Mouse (Mus musculus) hindbrain, embryonic 13.5 days (tissue): ENCODE measurements around the gene Olfr1381. TPM values are rescaled to one million over a fixed set of nuclear protein-coding genes. Genes with fewer than 3 reads are reported as not detected.
"Not testable (repeated sequence)": the region's sequence is repeated elsewhere in the genome, so short reads cannot be mapped to it uniquely, and the experiment has no call there.

Experiments used
- ATAC-seq: fragments of 200-750 bp; cut with Nextera tagmentation; 2 replicates; pipeline ENCODE4 v1.8.0; 2017; ENCODE audit warnings: moderate TSS enrichment; ENCODE audit not compliant: low FRiP score
- H3K27ac ChIP-seq: fragments of 300-500 bp; sonication (generic); 2 replicates; pipeline ENCODE4 v1.5.1; 2015; ENCODE audit warnings: inconsistent platforms, mild to moderate bottlenecking, moderate library complexity
- H3K27me3 ChIP-seq: fragments of 300-500 bp; sonication (generic); 2 replicates; pipeline ENCODE4 v1.6.1; 2015; ENCODE audit warnings: mild to moderate bottlenecking, inconsistent platforms
- H3K36me3 ChIP-seq: fragments of 300-500 bp; sonication (generic); 2 replicates; pipeline ENCODE4 v1.6.1; 2015; ENCODE audit warnings: mild to moderate bottlenecking, inconsistent platforms
- H3K4me1 ChIP-seq: fragments of 300-500 bp; sonication (generic); replicated peaks from 2 replicates; pipeline ENCODE4 v1.6.1; 2015; ENCODE audit warnings: inconsistent platforms
- H3K4me2 ChIP-seq: fragments of 300-500 bp; sonication (generic); 2 replicates; pipeline ENCODE4 v1.6.1; 2015; ENCODE audit warnings: inconsistent platforms, mild to moderate bottlenecking, moderate library complexity
- H3K4me3 ChIP-seq: fragments of 300-500 bp; sonication (generic); 2 replicates; pipeline ENCODE4 v1.5.1; 2015; ENCODE audit warnings: mild to moderate bottlenecking, inconsistent platforms
- H3K9ac ChIP-seq: fragments of 300-500 bp; sonication (generic); 2 replicates; pipeline ENCODE4 v1.6.1; 2015; ENCODE audit warnings: mild to moderate bottlenecking, inconsistent platforms
- H3K9me3 ChIP-seq: fragments of 300-500 bp; sonication (generic); 2 replicates; pipeline ENCODE4 v1.6.1; 2016; ENCODE audit warnings: inconsistent platforms
- WGBS: fragments of 180-500 bp; shearing (Covaris S2); methylation state at CpG from one replicate; pipeline ENCODE4 v1.1.7; 2015; 5-methylcytosine and 5-hydroxymethylcytosine counted together
- polyA plus RNA-seq: library from polyadenylated mRNA; unstranded; fragments of >200 nt; fragmentation: Nextera tagmentation; extraction: Ambion mirVana; gene quantifications from 2 replicates; pipeline ENCODE4 v1.2.1, GENCODE M21; 2015

Olfr1381 gene
- not detected in 2 replicates for polyA plus RNA-seq

DNA sequence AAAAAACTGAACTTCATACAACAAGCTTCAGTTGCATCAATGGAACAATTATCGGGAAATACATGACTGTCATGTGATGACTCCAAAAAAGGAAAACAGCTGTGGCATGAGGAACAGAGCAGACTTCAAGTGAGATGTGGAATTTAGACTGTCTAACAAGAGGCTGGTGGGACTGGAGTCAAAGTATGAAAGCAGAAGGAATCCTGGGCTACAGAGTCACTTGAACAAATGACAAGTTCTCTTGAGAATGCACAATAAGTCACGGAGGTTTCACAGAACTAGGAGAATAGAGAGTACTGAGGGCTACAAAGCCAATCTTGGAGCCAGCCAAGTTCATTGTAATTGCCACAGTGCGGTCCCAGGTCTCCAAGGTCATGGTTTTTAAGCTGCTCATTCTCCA is at the start of gene Olfr1381:
Gene Olfr1381 (plus strand): TSS at position 301 of the 400 bp plus-strand sequence.
- 49% methylated on average over 3 of the region's 3 CpGs for WGBS
- H3K27me3 ChIP-seq, H3K4me3 ChIP-seq, H3K27ac ChIP-seq, H3K4me1 ChIP-seq, H3K4me2 ChIP-seq, H3K9ac ChIP-seq, ATAC-seq, H3K36me3 ChIP-seq, H3K9me3 ChIP-seq: not testable (repeated sequence)

DNA sequence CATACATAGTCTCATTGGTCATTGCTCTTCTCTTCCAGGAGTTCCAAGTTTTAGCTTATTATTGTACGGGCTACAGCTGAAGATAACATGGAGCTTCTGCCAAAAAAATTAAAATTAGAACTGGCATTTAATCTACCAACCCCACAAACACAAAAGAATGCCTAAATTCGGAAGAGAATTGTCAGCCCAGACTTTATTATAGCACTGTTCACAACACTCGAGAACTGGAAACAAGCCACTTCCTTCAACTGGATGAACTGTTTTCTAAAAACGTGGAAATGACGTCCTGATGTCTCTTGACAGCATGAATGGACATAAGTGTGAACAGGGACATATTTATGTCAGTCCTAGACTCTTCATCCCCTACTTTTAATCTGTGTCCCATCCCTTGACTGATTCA is 25.2 kb upstream of the Olfr1381 start:
- Histone ChIP-seq H3K4me1 (no peaks in the 10 kb centered on the region), H3K9ac (no peak overlapping the region), H3K9me3 (no peaks in the 10 kb centered on the region), H3K27ac (no peak overlapping the region), H3K27me3 (no peaks in the 10 kb centered on the region), H3K4me2 (no peak overlapping the region), H3K4me3 (no peak overlapping the region), H3K36me3 (no peaks in the 10 kb centered on the region)
- ATAC-seq, result no peak
- WGBS, result 82% methylated on average over 5 of the region's 5 CpGs

DNA sequence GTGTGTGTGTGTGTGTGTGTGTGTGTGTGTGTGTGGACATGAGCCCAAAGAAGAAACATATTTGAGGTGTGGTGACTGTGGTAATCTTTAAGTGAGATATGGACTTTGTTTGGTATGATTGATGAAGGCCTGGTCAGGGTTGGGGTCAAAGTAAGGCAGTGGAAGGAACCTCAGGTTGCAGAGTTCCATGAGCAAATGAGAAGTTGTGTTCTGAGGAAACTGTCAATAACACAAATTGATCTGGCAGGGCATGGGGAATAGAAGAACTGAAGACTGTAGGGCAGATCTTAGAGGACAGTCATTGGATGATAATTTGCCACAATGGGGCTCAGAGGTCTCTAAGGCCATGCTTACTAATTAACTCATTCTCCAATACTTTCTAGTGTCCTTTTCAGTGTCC is 23.9 kb upstream of the Olfr1381 start, which contains the start of gene Olfr1383:
Gene Olfr1383 (plus strand): TSS at position 301 of the 400 bp plus-strand sequence.
- Histone ChIP-seq H3K27ac (no peak within 1 kb of the TSS), H3K4me1 (no peaks in the 10 kb centered on the region), H3K4me3 (no peak within 1 kb of the TSS), H3K9ac (no peak within 1 kb of the TSS), H3K9me3 (no peaks in the 10 kb centered on the region), H3K27me3 (no peaks in the 10 kb centered on the region), H3K4me2 (no peak within 1 kb of the TSS), H3K36me3 (no peaks in the 10 kb centered on the region)
- no peak for ATAC-seq

DNA sequence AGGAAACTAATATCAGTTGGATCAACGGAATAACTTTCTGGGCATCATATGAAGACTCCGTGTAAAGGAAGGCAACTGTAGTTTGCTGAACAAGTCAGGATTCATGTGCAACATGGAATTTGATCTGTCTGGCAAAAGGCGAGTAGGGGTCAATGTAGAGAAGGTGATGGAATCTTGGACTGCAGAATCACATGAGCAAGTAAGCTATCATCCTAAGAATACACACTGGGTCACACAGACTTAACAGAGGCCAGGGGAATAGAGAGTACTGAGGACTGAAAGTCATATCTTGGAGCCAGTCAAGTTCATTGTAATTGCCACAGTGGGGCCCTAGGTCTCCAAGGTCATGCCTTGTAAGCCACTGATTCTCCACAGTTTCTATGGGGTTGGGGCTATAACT is 15.3 kb upstream of the Olfr1381 start, which contains the start of gene Olfr1382:
Gene Olfr1382 (plus strand): TSS at position 301 of the 400 bp plus-strand sequence.
- H3K27ac ChIP-seq, result no peak within 1 kb of the TSS
- H3K9ac ChIP-seq, result no peak within 1 kb of the TSS
- 86% methylated on average over 3 of the region's 3 CpGs for WGBS
- no peak within 1 kb of the TSS for H3K4me3 ChIP-seq
- no peaks in the 10 kb centered on the region for H3K27me3 ChIP-seq
- H3K4me1 ChIP-seq, result no peaks in the 10 kb centered on the region
- no peak for ATAC-seq
- H3K9me3 ChIP-seq, result no peaks in the 10 kb centered on the region
- no peak within 1 kb of the TSS for H3K4me2 ChIP-seq
- H3K36me3 ChIP-seq, result no peaks in the 10 kb centered on the region

DNA sequence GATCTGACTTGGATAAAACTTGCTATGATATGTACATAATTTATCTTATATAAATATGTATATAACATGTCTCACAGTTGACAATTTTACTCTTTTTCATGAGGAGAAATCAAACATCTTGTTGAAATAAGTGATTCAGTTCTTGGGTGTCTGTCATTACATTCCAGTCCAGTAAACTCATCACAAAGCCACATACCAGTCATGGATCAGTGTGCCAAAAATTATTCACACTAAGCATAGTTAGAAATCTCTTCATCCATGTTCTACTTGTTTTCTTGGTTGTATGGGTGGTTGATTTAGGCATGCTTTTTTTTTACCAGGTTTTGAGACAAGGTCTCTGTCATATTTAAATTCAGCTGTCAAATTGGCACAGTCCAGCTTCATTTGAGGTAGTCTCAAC is 10.5 kb upstream of the Olfr1381 start:
- Histone ChIP-seq H3K9ac (no peak overlapping the region), H3K27ac (no peak overlapping the region), H3K4me1 (no peaks in the 10 kb centered on the region), H3K9me3 (no peaks in the 10 kb centered on the region), H3K4me2 (no peak overlapping the region), H3K4me3 (no peak overlapping the region), H3K36me3 (no peaks in the 10 kb centered on the region), H3K27me3 (no peaks in the 10 kb centered on the region)
- ATAC-seq, result no peak

DNA sequence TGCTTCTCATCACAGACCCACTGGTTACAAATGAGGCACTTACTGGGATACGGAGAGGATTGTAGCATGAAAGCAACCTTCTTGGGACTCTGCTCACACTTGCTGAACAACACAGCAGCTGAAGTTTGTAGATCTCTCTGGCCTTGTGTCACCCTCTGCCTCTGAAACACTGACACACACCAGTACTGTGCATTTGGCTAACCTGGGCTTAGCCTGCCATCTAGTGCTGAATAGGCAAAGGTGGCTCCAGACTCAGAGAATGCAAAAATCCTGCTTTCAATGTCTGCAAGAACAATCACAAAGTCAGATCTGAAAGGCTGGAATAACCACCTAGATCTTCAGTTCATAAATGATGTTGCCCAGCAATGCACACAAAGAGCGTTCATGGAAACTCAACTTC is 6.6 kb upstream of the Olfr1381 start:
- H3K4me3 ChIP-seq, H3K4me2 ChIP-seq, ATAC-seq, H3K27ac ChIP-seq, H3K27me3 ChIP-seq, H3K4me1 ChIP-seq, H3K36me3 ChIP-seq, H3K9me3 ChIP-seq, H3K9ac ChIP-seq: not testable (repeated sequence)
- 88% methylated on average over 2 of the region's 2 CpGs for WGBS

DNA sequence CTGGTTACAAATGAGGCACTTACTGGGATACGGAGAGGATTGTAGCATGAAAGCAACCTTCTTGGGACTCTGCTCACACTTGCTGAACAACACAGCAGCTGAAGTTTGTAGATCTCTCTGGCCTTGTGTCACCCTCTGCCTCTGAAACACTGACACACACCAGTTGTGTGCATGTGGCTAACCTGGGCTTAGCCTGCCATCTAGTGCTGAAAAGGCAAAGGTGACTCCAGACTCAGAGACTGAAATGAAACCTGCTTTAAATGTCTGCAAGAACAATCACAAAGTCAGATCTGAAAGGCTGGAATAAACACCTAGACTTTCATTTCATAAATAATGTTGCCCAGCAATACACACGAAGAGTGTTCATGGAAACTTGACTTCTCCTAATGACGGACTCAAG is 10.8 kb downstream of the Olfr1381 start:
- not testable (repeated sequence) for H3K36me3 ChIP-seq, H3K27me3 ChIP-seq, H3K9me3 ChIP-seq, H3K4me2 ChIP-seq, H3K27ac ChIP-seq, H3K4me1 ChIP-seq, H3K4me3 ChIP-seq, ATAC-seq, H3K9ac ChIP-seq
- 85% methylated on average over 3 of the region's 3 CpGs for WGBS

DNA sequence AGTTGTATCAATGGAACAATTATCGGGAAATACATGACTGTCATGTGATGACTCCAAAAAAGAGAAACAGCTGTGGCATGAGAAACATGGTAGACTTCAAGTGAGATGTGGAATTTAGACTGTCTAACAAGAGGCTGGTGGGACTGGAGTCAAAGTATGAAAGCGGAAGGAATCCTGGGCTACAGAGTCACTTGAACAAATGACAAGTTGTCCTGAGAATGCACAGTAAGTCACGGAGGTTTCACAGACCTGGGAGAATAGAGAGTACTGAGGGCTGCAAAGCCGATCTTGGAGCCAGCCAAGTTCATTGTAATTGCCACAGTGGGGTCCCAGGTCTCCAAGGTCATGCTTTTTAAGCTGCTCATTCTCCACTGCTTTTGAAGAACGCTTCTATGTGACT is 13.3 kb downstream of the Olfr1381 start, which contains the start of gene Olfr1380:
Gene Olfr1380 (plus strand): TSS at position 301 of the 400 bp plus-strand sequence.
- ATAC-seq, H3K4me2 ChIP-seq, H3K9ac ChIP-seq, H3K27me3 ChIP-seq, H3K27ac ChIP-seq, H3K36me3 ChIP-seq, H3K9me3 ChIP-seq, H3K4me1 ChIP-seq, H3K4me3 ChIP-seq: not testable (repeated sequence)
- 57% methylated on average over 5 of the region's 5 CpGs for WGBS

DNA sequence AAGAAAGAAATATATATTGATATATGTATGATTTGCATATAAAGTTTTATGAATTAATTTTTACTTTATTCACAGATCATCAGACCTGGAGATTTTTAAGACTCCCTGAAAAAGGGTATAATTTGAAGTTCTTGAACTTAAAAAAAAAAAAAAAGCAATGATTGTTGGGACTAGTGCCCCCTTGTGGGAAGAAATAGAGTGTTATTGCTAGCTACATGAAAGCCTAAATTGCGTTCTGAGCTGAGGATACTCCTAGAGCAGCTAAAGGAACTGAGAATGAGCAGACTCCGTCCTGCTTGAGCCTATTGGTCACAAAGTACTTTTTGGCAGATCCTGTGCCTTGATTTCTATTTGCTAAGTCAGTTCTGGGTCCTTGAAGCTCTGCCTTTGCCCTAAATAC is 31.8 kb downstream of the Olfr1381 start:
- not testable (repeated sequence) for H3K4me3 ChIP-seq, H3K36me3 ChIP-seq, H3K9ac ChIP-seq, ATAC-seq, H3K27me3 ChIP-seq, H3K4me1 ChIP-seq, H3K4me2 ChIP-seq, H3K27ac ChIP-seq, H3K9me3 ChIP-seq
- 48% methylated on average over 2 of the region's 2 CpGs for WGBS

DNA sequence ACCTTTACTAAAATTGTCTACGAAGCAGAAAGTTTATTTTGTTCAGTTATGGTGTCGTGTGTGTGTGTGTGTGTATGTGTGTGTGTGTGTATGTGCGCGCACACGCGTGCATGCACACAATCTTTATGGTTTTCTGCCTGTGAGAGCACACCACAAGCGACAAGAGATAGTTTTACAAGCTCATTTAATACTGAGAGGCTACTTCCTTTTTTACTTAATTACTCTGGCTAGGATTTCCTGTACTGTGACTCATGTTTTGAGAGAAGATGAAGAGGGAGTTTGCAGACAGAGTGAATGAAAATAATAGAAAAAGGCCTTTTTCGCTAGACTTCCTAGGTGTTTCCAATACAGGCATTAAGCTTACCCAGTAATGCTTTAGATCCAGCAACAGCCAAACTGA is 37.2 kb downstream of the Olfr1381 start:
- not testable (repeated sequence) for H3K4me2 ChIP-seq, H3K27me3 ChIP-seq, H3K36me3 ChIP-seq, H3K27ac ChIP-seq, H3K9ac ChIP-seq, H3K4me3 ChIP-seq, H3K4me1 ChIP-seq, H3K9me3 ChIP-seq, ATAC-seq
- WGBS, result 87% methylated on average over 8 of the region's 8 CpGs

DNA sequence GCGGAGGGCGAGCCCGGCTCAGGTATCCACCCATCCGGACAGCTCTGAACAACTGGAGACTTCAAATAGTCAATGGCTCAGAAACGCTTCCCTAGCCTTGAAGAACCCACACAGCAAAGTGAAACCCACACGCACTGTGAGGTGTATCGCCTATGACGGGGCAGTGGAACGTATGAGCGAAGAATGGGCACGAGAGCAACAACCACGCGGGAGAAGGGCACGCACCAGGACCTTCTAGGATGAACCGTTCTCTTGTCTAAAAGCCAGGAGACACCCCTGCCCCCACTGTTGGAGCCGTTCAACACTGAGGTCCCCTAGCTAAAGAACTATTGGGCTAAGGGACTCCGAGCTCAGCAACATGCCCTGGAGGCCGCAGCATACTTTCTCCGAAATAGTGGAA is 47.0 kb downstream of the Olfr1381 start:
- WGBS, result 94% methylated on average over 19 of the region's 19 CpGs
- Histone ChIP-seq H3K36me3 (no peaks in the 10 kb centered on the region), H3K27me3 (no peaks in the 10 kb centered on the region), H3K9ac (no peak overlapping the region), H3K4me3 (no peak overlapping the region), H3K27ac (no peak overlapping the region), H3K9me3 (no peaks in the 10 kb centered on the region), H3K4me2 (no peak overlapping the region), H3K4me1 (no peaks in the 10 kb centered on the region)
- no peak for ATAC-seq

DNA sequence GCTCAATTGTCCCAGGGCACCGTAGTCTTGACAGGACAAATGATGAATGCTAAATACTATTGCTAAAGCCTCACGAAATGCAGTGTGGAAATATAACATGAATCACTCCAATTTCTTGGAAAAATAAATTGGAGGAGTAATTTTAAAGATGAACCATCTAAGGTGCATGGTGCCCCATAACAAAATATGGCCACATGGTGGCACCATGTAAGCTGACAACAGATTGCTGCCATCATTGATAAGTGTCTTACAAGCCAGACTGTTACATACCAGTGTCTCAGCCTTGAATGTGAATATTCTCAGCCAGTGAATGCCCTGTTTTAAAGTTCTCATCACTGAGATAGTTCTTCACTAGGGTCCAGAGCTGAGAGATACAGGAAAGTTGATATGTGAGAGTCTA is 53.9 kb downstream of the Olfr1381 start:
- not testable (repeated sequence) for H3K27ac ChIP-seq, H3K4me2 ChIP-seq, ATAC-seq, H3K9ac ChIP-seq, H3K9me3 ChIP-seq, H3K36me3 ChIP-seq, H3K4me1 ChIP-seq, H3K27me3 ChIP-seq, H3K4me3 ChIP-seq
- WGBS, result 61% methylated on average over 2 of the region's 2 CpGs
